Mouse (Mus musculus): ENCODE results near the gene Vhl.
"Not testable (repeated sequence)": the region's sequence is repeated elsewhere in the genome, so short reads cannot be mapped to it uniquely, and the experiment has no call there.

Gene Vhl

DNA sequence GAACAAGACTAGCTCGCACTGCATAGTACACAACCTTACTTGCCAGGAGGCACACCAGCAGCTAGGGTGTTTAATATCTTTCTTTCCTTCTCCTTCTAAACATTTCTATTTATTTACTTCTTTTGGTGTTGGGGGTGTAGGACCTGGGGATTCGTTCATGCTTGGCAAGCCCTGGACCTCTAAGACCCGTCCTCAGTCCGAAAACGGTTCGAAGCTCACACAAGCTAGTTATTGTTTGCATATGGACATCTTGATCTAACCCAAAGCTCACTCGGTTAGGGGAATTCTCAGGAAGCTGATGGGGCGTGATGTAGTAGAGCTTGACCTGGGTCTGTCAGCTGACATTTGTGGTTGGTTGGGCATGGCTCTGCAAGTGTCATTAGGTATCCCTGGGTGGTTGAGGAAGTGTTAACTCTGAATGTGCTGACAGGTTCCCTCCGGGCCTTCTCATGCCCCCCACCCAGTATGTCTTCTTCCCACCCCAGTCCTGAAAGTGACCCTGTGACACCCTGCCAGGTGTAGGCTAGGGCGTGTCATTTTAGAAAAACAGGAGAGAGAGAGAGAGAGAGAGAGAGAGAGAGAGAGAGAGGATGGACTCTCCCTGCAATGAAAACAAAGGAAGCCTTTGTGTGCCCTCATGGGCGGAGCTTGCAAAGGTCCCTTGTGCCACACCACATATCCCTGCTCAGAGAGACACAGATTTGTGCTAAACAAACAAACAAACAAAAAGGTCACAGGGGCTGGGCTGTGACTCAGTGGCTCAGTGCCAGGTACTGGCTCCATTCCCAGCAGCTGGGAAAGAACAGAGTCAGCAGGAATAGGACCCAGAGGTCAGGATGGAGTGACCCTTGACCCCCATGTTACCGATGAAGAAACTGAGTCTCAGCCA is 37.8 kb downstream of the Vhl start:
- no peak for DNase-seq

DNA sequence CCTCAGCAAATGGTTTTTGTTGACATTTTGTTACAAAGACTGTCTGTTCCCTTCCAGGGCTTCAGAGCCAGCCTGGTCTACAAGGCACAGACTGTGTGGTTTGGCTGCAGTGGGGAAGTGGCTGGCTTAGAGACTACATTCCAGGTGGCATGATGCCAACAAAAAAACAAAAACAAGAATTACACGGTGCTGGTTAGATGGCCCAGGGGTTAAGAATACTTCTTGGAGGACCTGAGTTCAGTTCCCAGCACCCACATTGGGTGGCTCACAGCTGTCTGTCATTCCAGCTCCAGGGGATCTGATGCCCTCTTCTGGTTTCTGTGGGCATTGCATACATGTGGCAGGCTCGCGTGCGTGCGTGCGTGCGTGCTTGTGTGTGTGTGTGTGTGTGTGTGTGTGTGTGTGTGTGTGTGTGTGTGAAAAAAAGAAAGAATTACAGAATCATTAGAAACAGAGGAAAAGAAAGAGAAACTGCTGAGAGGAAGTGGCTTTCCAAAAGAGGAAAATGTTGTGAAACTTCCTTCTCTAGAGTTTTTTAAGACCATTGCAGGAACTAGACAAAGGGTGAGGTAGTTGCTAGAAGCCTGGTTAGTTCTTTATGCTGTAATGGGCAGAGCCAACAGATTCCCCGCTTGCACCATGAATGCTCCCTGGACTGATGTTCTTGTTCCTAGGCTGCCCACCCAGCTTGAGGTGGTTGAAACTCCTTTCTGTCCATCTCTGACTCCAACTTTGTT is 39.4 kb downstream of the Vhl start:
- DNase-seq: no peak

DNA sequence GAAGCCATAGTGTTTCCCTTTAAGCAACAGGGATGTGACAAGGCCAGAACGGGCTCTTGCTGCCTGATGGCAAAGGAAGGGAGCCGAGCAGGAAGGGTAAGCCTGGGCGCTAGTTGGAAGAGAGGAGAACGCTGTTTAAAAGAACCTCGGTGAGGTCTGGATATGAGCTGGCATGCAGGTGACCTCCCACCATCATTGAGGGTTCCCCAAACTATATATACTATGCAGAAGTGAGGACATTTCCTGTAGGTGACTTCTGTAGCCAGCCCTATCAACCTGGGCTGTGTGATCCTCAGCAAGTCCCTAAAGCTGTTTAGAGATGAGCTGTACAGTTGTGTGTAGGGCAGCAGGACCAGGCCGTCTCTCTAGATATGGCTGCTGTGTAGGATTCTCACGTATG is 40.5 kb downstream of the Vhl start:
- DNase-seq: no peak

DNA sequence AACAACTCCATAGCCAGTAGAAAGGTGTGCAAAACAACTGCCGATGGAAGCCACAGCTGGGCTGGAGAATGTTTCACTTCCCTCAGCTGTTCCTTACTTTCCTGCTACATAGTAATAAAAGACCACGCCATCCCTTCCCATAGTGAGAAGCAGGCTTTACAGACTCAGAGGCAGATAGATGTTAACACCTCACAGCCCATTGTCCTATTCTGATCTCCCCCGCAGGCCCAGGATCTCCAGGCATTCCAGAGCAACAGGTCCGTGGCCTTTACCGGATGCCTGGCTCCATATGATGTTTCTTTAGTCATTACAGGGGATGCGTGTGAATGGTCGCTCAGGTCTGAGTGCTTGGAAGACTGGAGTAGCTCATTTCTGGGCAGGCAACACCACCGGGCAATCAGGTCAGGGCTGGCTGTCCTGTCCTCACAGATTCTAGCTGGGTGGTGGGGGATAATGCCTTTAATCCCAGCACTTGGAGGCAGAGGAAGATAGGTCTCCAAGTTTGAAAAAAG is 43.9 kb downstream of the Vhl start:
- no peak for DNase-seq

DNA sequence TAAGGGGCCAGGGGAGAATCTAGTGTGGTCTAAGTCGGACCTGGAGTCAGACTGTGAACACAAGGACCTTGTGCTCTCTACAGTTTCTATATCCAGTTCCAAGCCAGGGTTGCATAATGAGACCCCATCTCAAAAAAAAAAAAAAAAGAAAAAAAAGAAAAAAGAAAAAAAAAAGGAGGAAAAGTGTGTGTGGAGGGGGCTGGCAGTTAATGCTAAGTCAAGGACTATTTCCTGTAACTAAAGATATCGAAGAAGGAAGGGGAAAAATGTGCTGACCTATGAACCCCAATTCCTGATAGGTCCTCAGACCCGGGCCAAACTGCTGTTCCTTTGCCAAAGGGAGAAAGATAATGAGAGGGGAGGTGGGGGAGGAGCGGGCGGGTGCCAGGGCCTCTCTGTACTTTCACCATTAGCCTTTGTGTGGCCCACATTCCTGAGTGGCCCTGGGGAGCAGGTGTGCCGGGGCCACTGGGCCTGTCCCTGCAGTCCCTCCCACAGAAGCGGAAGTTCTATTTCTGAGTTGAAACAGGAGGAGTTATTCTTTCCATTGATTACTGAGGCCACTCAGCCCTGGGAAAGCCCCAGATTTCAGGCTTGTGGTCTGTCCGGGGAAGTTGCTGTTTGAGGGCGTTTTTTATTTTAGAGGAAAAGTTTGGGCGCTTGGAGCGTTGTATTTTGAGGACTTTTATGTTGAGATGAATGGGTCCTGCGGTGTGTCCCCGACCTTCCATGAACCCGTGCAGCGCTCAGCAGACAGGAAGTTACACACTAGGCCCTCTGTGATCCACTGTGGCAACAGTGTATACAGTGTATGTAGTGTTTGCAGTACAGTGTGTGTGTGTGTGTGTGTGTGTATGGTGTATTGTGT is 44.8 kb downstream of the Vhl start:
- no peak for DNase-seq

DNA sequence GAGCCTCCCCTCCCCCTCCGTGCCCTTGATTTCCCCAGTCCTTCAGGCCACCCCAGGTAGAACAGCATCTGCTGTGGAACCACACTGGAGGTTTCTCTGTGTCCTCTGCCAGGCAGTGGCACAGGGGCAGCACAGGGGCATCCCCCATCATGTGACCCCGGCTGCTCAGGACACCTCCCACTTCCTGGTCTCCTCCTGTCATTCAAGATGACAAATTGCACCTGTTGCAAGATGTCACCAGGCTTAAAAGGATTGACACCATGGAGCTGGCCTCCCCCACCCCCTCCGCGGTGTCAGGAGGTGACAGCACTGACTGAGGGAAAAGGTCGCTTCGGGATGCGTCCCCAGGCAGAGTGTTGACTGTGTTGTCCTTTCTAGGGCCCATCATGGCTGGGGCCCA is 46.1 kb downstream of the Vhl start:
- DNase-seq: no peak

DNA sequence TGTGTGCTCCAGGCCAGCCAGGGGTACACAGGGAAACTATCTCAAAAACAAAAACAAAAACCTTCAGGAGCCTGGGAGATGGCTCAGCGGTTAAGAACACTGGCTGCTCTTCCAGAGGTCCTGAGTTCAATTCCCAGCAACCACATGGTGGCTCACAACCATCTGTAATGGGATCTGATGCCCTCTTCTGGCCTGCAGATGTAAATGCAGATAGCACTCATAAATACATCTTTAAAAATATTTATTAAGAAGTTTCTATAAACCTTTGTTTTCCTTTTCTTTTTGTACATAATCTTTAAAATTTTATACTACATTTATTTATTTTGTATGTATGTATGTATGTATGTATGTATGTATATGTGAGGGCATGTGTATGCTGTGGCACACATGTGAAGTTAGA is 48.3 kb downstream of the Vhl start:
- DNase-seq: not testable (repeated sequence)

DNA sequence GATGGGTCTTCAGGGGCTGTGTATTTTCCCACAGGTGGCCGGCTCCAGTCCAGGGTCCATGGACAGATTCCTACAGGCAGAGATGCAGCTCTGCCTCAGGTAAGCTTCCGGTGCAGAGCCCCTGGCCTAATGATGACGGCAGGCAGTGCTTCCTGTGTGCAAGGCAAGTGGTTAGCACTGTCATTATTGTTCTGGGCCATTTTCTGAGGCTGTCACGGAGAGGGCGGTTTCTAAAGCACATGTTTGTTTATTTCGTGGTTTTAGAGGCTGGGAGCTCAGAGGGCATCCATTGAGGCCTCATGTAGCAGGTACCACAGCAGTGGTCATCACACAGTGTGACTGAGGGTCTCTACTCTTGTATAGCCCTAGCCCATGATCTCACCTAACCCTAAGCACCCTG is 49.2 kb downstream of the Vhl start:
- no peak for DNase-seq

DNA sequence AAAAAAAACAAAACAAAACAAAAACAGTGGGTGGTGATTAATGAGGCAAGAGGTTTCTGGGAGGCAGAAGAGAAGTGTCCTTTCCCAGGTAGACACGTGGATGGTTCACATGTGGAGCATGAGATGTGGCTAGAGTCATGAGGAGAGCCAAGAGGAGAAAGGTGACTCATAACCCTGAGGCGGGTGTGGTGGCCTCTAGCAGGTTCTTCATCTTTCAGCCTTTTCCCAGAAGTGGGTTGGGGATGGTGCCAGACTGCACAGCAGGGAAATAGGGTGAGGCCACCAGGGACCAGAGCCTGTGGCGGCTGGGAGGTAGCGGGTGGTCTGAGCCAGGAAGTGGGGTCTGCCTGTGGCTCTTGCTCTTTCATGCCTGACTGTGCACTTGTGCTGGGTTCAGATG is 51.5 kb downstream of the Vhl start:
- DNase-seq: no peak

DNA sequence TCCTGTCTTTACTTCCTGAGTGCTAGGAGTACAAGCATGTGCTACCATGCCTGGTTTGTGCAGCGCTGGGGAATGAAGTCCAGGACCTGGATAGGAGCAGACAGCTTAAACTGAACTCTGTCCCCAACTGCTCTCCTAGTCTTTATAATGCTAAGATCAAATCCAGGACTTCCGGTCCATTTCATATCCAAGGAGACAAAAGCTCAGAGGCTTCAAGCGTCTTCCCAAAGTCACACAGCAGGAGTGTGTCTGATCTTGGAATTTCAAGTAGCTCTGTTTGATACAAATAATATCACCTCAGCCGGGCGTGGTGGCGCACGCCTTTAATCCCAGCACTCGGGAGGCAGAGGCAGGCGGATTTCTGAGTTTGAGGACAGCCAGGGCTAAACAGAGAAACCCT is 52.2 kb downstream of the Vhl start:
- DNase-seq: no peak

DNA sequence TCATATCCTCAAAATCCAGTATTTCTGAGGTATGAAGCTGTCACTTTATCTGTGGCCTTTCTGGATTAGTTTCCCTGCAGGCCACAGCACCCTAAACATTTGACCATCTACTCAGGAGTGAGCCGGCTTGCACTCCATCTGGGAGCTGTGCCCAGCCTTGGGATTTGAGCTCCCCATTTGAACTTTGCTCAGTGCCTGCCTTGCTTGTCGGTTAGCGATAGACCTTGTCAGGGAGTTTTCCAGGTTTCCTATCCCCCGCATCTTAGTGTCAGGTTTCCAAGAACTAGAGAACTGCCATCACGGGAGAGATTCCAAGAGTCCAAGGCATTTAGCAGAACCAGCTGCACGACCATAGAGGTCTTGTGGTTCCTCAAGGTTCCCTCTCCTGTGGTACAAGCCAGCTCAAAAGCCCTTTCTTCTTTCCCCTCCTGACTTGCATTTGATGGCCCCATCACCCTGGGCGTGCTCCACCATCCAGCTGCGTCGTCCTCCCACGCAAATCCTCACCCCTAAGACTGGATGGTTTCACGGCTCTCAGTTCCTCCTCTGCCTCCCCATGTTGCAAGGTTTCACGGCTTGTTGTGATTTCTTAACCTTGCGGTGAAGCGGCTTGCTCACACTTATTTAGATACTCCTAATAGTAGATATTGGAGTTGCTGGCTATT is 53.4 kb downstream of the Vhl start:
- no peak for DNase-seq

DNA sequence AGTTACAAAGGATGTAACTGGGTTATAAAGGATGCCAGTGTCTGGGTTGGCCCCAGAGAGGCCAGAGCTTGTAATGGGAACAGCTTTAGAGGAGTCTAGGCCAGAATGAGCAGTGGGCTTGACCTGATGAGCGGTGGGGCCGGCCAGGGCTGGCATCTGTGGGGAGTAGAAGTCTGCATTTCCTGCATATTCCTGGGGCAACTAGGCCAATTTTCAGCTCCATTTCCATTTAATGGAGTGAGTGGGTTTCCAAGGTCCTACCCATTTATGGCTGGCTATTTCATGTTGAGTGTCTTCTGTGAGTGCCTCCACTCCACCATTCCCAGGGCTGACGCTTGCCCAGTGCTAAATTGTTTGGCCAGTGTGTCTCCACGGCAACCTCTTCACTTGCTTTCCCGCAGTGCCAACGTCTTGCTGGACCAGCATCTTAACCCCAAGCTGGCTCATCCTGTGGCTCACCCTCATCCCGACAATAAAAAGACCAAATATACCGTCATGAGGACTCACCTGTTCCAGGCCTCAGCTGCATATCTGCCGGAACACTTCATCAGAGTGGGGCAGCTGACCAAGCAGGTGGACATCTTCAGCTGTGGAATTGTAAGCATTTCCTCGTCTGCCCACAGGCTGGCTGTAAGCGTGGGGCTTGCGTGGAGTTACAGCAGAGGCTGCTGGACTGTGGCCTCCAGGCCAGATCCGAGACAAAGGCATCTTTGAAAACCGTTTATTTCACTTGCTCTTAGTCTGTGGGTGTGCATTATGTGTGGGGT is 54.7 kb downstream of the Vhl start:
- no peak for DNase-seq

DNA sequence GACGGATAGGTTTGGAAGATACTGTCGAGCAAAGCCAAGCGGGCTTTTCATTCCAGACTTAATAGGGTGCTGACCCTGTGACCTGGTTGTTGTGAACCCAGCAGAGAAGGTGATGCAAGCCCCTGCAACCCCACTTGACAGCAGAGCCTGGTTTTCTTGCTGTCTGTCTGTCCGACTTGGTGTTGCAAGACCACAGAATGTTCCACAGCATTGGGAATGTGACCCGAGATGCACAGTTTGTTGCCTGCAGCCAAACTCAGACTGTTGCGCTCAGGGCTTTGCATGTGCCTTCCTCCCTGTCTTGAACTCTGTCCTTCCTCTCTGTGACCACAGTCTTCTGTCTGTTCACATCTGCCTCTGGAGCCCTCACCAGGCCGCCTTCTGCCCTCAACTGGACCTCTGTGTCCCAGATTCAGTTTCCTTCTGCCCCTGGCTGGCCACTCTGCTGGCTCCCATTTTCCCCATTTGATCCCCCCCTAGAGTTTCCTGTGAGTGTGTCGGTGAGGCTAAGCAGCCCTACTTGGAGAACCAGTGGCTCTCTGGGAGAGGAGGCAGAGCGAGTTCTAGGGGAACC is 56.3 kb downstream of the Vhl start:
- no peak for DNase-seq
